Mouse (Mus musculus): Measurements from ENCODE around the gene Ubr3. TPM values are rescaled to one million over a fixed set of nuclear protein-coding genes. Genes with fewer than 3 reads are reported as not detected.

Gene Ubr3
- total and polyA plus RNA-seq, 3 experiments, result 10.1 to 188 (median 25.3) TPM

GRCm38 (mm10) chr2:70018236-70018635 is 121.2 kb downstream of the Ubr3 start:
- no peaks in the 10 kb centered on the region for H3K9me3 ChIP-seq (replicated peaks; ENCODE audit: insufficient read depth, low read length)
- peak overlapping the region; percentile 36 for H3K27ac ChIP-seq (ENCODE audit: control insufficient read depth, low read depth, low read length)
- H3K79me2 ChIP-seq (ENCODE audit: control insufficient read depth, insufficient read depth, low read length, poor library complexity), result no peaks in the 10 kb centered on the region
- no peak overlapping the region for H3K9ac ChIP-seq (ENCODE audit: control insufficient read depth, low read depth, low read length, poor library complexity, severe bottlenecking)
- no peaks in the 10 kb centered on the region for H3K27me3 ChIP-seq (ENCODE audit: control insufficient read depth in 1 of 2, insufficient read depth in 2 of 2, low read length in 2 of 2)
- DNase-seq (ENCODE audit: low read depth, low spot score), result peak; percentile 49
- peaks cover 6 to 13% of the 10 kb centered on the region in 2 experiments for H3K36me3 ChIP-seq (ENCODE audit: control insufficient read depth in 1 of 2, insufficient read depth in 2 of 2, low read length in 2 of 2)
- H3K4me3 ChIP-seq (ENCODE audit: control insufficient read depth in 1 of 2, insufficient read depth in 1 of 2, low read depth in 2 of 2, low read length in 2 of 2), result no peak overlapping the region
- H3K4me1 ChIP-seq (ENCODE audit: control insufficient read depth in 1 of 2, insufficient read depth in 2 of 2, low read length in 2 of 2), result peaks cover 0 to 7% of the 10 kb centered on the region in 2 experiments; a peak in 2 of 4 replicates
- TF ChIP-seq POLR2AphosphoS2 (IDR thresholded peaks at IDR 0.05; ENCODE audit: low read length) (no peak), SIN3A (IDR thresholded peaks at IDR 0.05; ENCODE audit: low read length) (0 out of 2 replicates have a peak, but pooled peaks have one; percentile 12), MXI1 (IDR thresholded peaks at IDR 0.05; ENCODE audit: low read depth, low read length) (peak; percentile 31; the same call in 1 of the 2 replicates), E2F4 (IDR thresholded peaks at IDR 0.05; ENCODE audit: borderline replicate concordance, low read depth, low read length) (no peak)

GRCm38 (mm10) chr2:70024454-70024853 is 127.4 kb downstream of the Ubr3 start:
- Histone ChIP-seq H3K4me3 (ENCODE audit: control insufficient read depth in 1 of 2, insufficient read depth in 1 of 2, low read depth in 2 of 2, low read length in 2 of 2) (no peak overlapping the region), H3K4me1 (ENCODE audit: control insufficient read depth in 1 of 2, insufficient read depth in 2 of 2, low read length in 2 of 2) (peaks cover 5 to 7% of the 10 kb centered on the region in 2 experiments; a peak in 3 of 4 replicates), H3K9me3 (replicated peaks; ENCODE audit: insufficient read depth, low read length) (no peaks in the 10 kb centered on the region), H3K36me3 (ENCODE audit: control insufficient read depth in 1 of 2, insufficient read depth in 2 of 2, low read length in 2 of 2) (peaks cover 6% of the 10 kb centered on the region in 2 experiments), H3K9ac (ENCODE audit: control insufficient read depth, low read depth, low read length, poor library complexity, severe bottlenecking) (no peak overlapping the region), H3K79me2 (ENCODE audit: control insufficient read depth, insufficient read depth, low read length, poor library complexity) (no peaks in the 10 kb centered on the region), H3K27ac (ENCODE audit: control insufficient read depth, low read depth, low read length) (no peak overlapping the region), H3K27me3 (ENCODE audit: control insufficient read depth in 1 of 2, insufficient read depth in 2 of 2, low read length in 2 of 2) (no peaks in the 10 kb centered on the region)
- TF ChIP-seq USF1 (IDR thresholded peaks at IDR 0.05; ENCODE audit: low read depth, low read length) (no peak), TCF12 (IDR thresholded peaks at IDR 0.05; ENCODE audit: low read depth, low read length) (peak; percentile 29; the same call in 1 of the 2 replicates), GATA1 (IDR thresholded peaks at IDR 0.05; ENCODE audit: low read depth, low read length) (peak; percentile 54; the same call in 1 of the 2 replicates), JUND (IDR thresholded peaks at IDR 0.05; ENCODE audit: low read depth, low read length) (no peak), RAD21 (IDR thresholded peaks at IDR 0.05; ENCODE audit: low read depth, low read length) (no peak), RCOR1 (IDR thresholded peaks at IDR 0.05; ENCODE audit: low read depth, low read length) (no peak; the same call in 1 of the 2 replicates), MYB (IDR thresholded peaks at IDR 0.05; ENCODE audit: low read depth, low read length) (no peak), MAFK (IDR thresholded peaks at IDR 0.05; ENCODE audit: borderline replicate concordance, low read depth, low read length) (no peak), TAL1 (IDR thresholded peaks at IDR 0.05; ENCODE audit: low read length) (no peak), MXI1 (IDR thresholded peaks at IDR 0.05; ENCODE audit: low read depth, low read length) (no peak), MYC (IDR thresholded peaks at IDR 0.05; ENCODE audit: low read depth, low read length) (no peak), POLR2AphosphoS5 (IDR thresholded peaks at IDR 0.05; ENCODE audit: borderline replicate concordance, low read depth, low read length) (no peak), USF2 (IDR thresholded peaks at IDR 0.05; ENCODE audit: borderline replicate concordance in 1 of 2, insufficient read depth in 1 of 2, low read depth in 1 of 2, low read length in 2 of 2) (no peak), SIN3A (IDR thresholded peaks at IDR 0.05; ENCODE audit: low read length) (no peak), CHD2 (IDR thresholded peaks at IDR 0.05; ENCODE audit: low read length) (no peak), ZKSCAN1 (IDR thresholded peaks at IDR 0.05; ENCODE audit: low read depth, low read length) (no peak), NELFE (IDR thresholded peaks at IDR 0.05; ENCODE audit: low read depth, low read length) (no peak), UBTF (IDR thresholded peaks at IDR 0.05; ENCODE audit: borderline replicate concordance, insufficient read depth, low read depth, low read length) (no peak), EP300 (IDR thresholded peaks at IDR 0.05; ENCODE audit: low read depth in 1 of 2, low read length in 2 of 2) (peak in 1 of 2 experiments; percentile 32; a peak in 1 of 4 replicates), ETS1 (IDR thresholded peaks at IDR 0.05; ENCODE audit: low read depth, low read length) (no peak), TBP (IDR thresholded peaks at IDR 0.05; ENCODE audit: low read depth, low read length) (no peak), POLR2AphosphoS2 (IDR thresholded peaks at IDR 0.05; ENCODE audit: low read length) (no peak)
- peak; percentile 14 for DNase-seq (ENCODE audit: low read depth, low spot score)
